Mouse (Mus musculus) MEL (cell line): Measurements from ENCODE around the gene Lbh. TPM values are rescaled to one million over a fixed set of nuclear protein-coding genes. Genes with fewer than 3 reads are reported as not detected.

Experiments
- DNase-seq: peaks from one replicate; pipeline ENCODE4 v3.0.0; 2011; ENCODE audit warnings: low read depth, low spot score
- H3K27ac ChIP-seq: 2 replicates; pipeline ENCODE4 v1.5.1; 2012; ENCODE audit warnings: low read depth, mild to moderate bottlenecking, control low read depth, low read length, moderate library complexity; ENCODE audit not compliant: control insufficient read depth
- H3K27me3 ChIP-seq, 2 experiments: fragments of 150-350 bp in 1 of 2; sonication (generic) in 1 of 2; 2 replicates each; pipeline ENCODE4 v1.6.1; 2012; ENCODE audit warnings: low read length in 2 of 2, mild to moderate bottlenecking in 2 of 2, improper control_type of control experiment in 1 of 2, moderate library complexity in 1 of 2; ENCODE audit not compliant: insufficient read depth in 2 of 2, control insufficient read depth in 1 of 2
- H3K36me3 ChIP-seq, 2 experiments: 2 replicates each; pipeline ENCODE4 v1.6.1; 2012 to 2014; ENCODE audit warnings: low read length in 2 of 2, improper control_type of control experiment in 1 of 2, inconsistent platforms in 1 of 2, mild to moderate bottlenecking in 1 of 2; ENCODE audit not compliant: insufficient read depth in 2 of 2, control insufficient read depth in 1 of 2
- H3K4me1 ChIP-seq, 2 experiments: fragments of 150-350 bp in 1 of 2; sonication (generic) in 1 of 2; 2 replicates each; pipeline ENCODE4 v1.6.1; 2012; ENCODE audit warnings: low read length in 2 of 2, improper control_type of control experiment in 1 of 2, mild to moderate bottlenecking in 1 of 2; ENCODE audit not compliant: insufficient read depth in 2 of 2, control insufficient read depth in 1 of 2
- H3K4me3 ChIP-seq, 2 experiments: fragments of 150-350 bp in 1 of 2; sonication (generic) in 1 of 2; 2 replicates each; pipeline ENCODE4 v1.5.1; 2012; ENCODE audit warnings: low read depth in 2 of 2, low read length in 2 of 2, mild to moderate bottlenecking in 2 of 2, moderate library complexity in 2 of 2, control low read depth in 1 of 2, improper control_type of control experiment in 1 of 2; ENCODE audit not compliant: control insufficient read depth in 1 of 2, insufficient read depth in 1 of 2
- H3K79me2 ChIP-seq: 2 replicates; pipeline ENCODE4 v1.6.1; 2012; ENCODE audit warnings: mild to moderate bottlenecking, low read length, moderate library complexity; ENCODE audit not compliant: control insufficient read depth, poor library complexity, insufficient read depth
- H3K9ac ChIP-seq: 2 replicates; pipeline ENCODE4 v1.6.1; 2012; ENCODE audit warnings: low read depth, mild to moderate bottlenecking, control low read depth, low read length, moderate library complexity; ENCODE audit not compliant: control insufficient read depth, poor library complexity, severe bottlenecking
- H3K9me3 ChIP-seq: fragments of 150-350 bp; sonication (generic); replicated peaks from 2 replicates; pipeline ENCODE4 v1.6.1; 2012; ENCODE audit warnings: mild to moderate bottlenecking, low read length, improper control_type of control experiment, moderate library complexity; ENCODE audit not compliant: insufficient read depth
- BHLHE40 ChIP-seq: IDR thresholded peaks from 2 replicates; pipeline ENCODE4 v1.6.1; 2012; ENCODE audit warnings: low read depth, mild to moderate bottlenecking, inconsistent platforms, low read length, improper control_type of control experiment, borderline replicate concordance
- CHD2 ChIP-seq: IDR thresholded peaks from 2 replicates; pipeline ENCODE4 v1.6.1; 2011; ENCODE audit warnings: low read length, improper control_type of control experiment
- CTCF ChIP-seq, 3 experiments: IDR thresholded peaks in 2 of 3; conservative IDR thresholded peaks in 1 of 3; 2 replicates each; pipeline ENCODE4 v1.5.1; 2011 to 2012; ENCODE audit warnings: low read length in 3 of 3, low read depth in 2 of 3, mild to moderate bottlenecking in 2 of 3, improper control_type of control experiment in 1 of 3, inconsistent platforms in 1 of 3, mixed read lengths in 1 of 3, moderate library complexity in 1 of 3; ENCODE audit not compliant: control insufficient read depth in 1 of 3, insufficient read depth in 1 of 3, poor library complexity in 1 of 3, severe bottlenecking in 1 of 3
- E2F4 ChIP-seq: IDR thresholded peaks from 2 replicates; pipeline ENCODE4 v1.6.1; 2011; ENCODE audit warnings: low read depth, low read length, improper control_type of control experiment, borderline replicate concordance
- EP300 ChIP-seq, 2 experiments: IDR thresholded peaks; 2 replicates each; pipeline ENCODE4 v1.6.1; 2011; ENCODE audit warnings: improper control_type of control experiment in 2 of 2, low read length in 2 of 2, low read depth in 1 of 2, mild to moderate bottlenecking in 1 of 2
- POLR2A ChIP-seq, 2 experiments: IDR thresholded peaks; 2 replicates each; pipeline ENCODE4 v1.6.1; 2011 to 2012; ENCODE audit warnings: low read length in 2 of 2, mild to moderate bottlenecking in 2 of 2, control low read depth in 1 of 2, improper control_type of control experiment in 1 of 2, low read depth in 1 of 2, moderate library complexity in 1 of 2; ENCODE audit not compliant: control insufficient read depth in 1 of 2, insufficient read depth in 1 of 2, poor library complexity in 1 of 2
- POLR2AphosphoS2 ChIP-seq: IDR thresholded peaks from 2 replicates; pipeline ENCODE4 v1.6.1; 2011; ENCODE audit warnings: low read length, improper control_type of control experiment
- POLR2AphosphoS5 ChIP-seq: IDR thresholded peaks from 2 replicates; pipeline ENCODE4 v1.6.1; 2012; ENCODE audit warnings: low read depth, borderline replicate concordance, mild to moderate bottlenecking, inconsistent platforms, low read length, moderate library complexity, mixed read lengths
- RAD21 ChIP-seq: IDR thresholded peaks from 2 replicates; pipeline ENCODE4 v1.6.1; 2011; ENCODE audit warnings: mild to moderate bottlenecking, low read depth, low read length, improper control_type of control experiment
- RCOR1 ChIP-seq: IDR thresholded peaks from 2 replicates; pipeline ENCODE4 v1.6.1; 2012; ENCODE audit warnings: low read depth, mild to moderate bottlenecking, inconsistent platforms, low read length, improper control_type of control experiment
- TCF12 ChIP-seq: IDR thresholded peaks from 2 replicates; pipeline ENCODE4 v1.6.1; 2014; ENCODE audit warnings: low read depth, mild to moderate bottlenecking, inconsistent platforms, low read length, improper control_type of control experiment, moderate library complexity
- USF1 ChIP-seq: IDR thresholded peaks from 2 replicates; pipeline ENCODE4 v1.6.1; 2014; ENCODE audit warnings: low read depth, mild to moderate bottlenecking, inconsistent platforms, low read length, improper control_type of control experiment, moderate library complexity
- ZC3H11A ChIP-seq: IDR thresholded peaks from 2 replicates; pipeline ENCODE4 v1.6.1; 2012; ENCODE audit warnings: low read depth, mild to moderate bottlenecking, inconsistent platforms, low read length, improper control_type of control experiment
- polyA plus RNA-seq, 2 experiments: library from polyadenylated mRNA; stranded (reverse) in 1 of 2; unstranded in 1 of 2; fragments of >175 nt in 1 of 2; fragments of >200 nt in 1 of 2; gene quantifications; 2 replicates each; pipeline versions ENCODE4 v1.2.1 to v1.2.4; 2012; ENCODE audit warnings: low replicate concordance in 2 of 2, low read depth in 1 of 2; ENCODE audit not compliant: insufficient read length in 2 of 2, insufficient read depth in 1 of 2, missing spikeins in 1 of 2
- total RNA-seq: library from RNA; depleted of rRNA; stranded (reverse); fragments of 300-350 nt; gene quantifications from 2 replicates; pipeline ENCODE4 v1.2.3, GENCODE M21; 2012

The Lbh gene
- total and polyA plus RNA-seq, 3 experiments = not detected

DNA sequence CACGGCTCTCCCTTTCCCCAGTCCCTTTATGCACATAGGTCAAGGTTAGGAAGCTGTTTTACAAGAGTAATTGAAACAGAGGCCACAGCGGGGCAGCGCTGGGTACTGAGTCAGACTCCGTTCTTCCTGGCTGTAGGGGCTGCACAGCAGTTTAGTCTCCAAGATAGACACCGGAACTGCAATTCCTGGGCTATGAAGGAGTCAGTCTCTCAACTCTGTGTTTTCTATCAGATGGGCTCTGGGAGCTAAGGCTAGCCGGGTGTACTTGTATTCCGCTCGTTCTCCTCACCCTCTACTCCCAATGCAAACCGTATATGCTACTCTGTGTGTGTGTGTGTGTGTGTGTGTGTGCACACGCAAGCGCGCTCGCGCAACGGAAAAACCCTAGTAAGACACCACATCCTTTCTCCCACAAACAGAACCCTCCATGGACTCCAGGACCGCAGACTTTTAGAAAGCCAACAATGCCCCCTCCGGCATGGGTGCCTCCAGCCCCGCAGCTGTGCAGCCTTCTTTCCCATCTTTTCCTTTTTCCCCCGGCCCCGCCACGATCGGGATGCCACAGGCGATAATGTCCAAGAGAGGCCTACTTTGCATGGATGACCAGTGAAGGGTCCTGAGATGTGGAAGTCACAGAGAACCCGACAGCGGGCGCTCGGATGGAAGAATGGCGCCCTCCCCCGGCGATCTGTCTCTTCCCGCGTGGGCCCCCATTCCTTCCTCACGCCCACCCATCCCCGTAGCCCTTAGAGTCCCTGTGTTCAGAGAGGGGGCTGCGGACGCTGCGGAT is 669 bp upstream of the Lbh start:
- Histone ChIP-seq H3K9me3 (no peaks in the 10 kb centered on the region), H3K27ac (no peak overlapping the region), H3K4me3 (no peak overlapping the region)
- TF ChIP-seq POLR2AphosphoS5 (no peak), POLR2A (IDR thresholded peaks at IDR 0.05; ENCODE audit: control insufficient read depth in 1 of 2, insufficient read depth in 1 of 2, low read depth in 1 of 2, low read length in 2 of 2, poor library complexity in 1 of 2) (no peak), ZC3H11A (no peak), RAD21 (no peak), CHD2 (no peak), EP300 (IDR thresholded peaks at IDR 0.05; ENCODE audit: low read depth in 1 of 2, low read length in 2 of 2) (no peak), TCF12 (no peak)
- TF ChIP-seq, all 39 proteins: peak for 0
- no peak overlapping the region for H3K9ac ChIP-seq
- H3K79me2 ChIP-seq = no peaks in the 10 kb centered on the region
- no peaks in the 10 kb centered on the region for H3K36me3 ChIP-seq
- no peaks in the 10 kb centered on the region for H3K27me3 ChIP-seq
- H3K4me1 ChIP-seq = no peaks in the 10 kb centered on the region
- no peak for DNase-seq

DNA sequence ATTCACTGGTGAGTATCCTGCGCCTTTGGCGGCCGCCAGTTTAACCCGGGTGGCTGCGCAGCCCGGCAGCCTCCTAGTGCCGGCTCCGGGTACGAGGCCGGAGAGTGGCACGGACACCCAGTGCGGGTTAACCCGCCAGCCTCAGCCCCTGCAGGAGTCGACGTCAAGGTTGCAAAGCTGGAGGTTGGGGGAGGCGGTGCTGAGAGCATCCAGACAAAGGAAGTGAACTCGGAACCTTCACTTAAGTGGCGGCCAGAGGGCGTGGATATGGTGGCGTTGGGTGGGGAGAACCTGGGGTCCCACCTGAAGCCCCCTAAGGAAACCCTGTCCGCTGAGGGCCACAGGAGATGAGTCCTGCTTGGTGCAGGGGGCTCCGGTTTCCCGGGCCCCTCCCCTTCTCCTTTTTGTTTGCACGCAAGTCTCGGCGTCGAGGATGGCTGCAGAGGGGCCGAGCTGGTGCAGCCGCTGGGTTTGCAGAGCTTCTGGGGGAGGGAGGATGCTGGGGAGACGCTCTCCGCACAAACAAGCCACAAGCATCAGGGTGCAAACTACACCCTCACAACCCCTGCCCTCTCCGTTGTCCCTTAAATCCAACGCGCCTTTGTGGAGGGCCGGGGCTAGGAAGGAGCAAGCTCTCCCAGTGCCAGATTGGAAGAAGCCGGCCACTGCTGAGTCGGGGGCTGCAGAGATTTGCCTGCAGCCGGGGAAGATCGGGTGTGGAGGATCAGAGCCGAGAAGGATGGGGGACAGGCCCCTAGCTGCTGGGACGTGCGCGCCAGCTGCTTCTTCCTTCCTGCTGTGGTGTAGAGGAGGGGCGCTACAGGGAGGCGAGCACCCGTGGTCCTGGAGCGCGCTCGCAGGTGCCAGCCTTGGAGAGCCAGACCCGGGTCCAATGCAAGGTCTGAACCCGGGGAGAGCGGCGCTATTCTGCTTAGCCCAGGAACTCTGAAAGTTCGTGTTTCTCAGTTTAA is 751 bp downstream of the Lbh start:
- Histone ChIP-seq H3K27ac (no peak overlapping the region), H3K4me1 (no peaks in the 10 kb centered on the region), H3K27me3 (no peaks in the 10 kb centered on the region), H3K9me3 (no peaks in the 10 kb centered on the region), H3K79me2 (no peaks in the 10 kb centered on the region), H3K36me3 (no peaks in the 10 kb centered on the region), H3K9ac (no peak overlapping the region), H3K4me3 (no peak overlapping the region)
- no peak for DNase-seq
- TF ChIP-seq USF1 (no peak), RCOR1 (no peak), POLR2AphosphoS2 (no peak), E2F4 (no peak), CHD2 (no peak), BHLHE40 (no peak), POLR2A (IDR thresholded peaks at IDR 0.05; ENCODE audit: control insufficient read depth in 1 of 2, insufficient read depth in 1 of 2, low read depth in 1 of 2, low read length in 2 of 2, poor library complexity in 1 of 2) (no peak), CTCF (IDR thresholded peaks at IDR 0.05 in 2 of 3, conservative IDR thresholded peaks at IDR 0.05 in 1 of 3; ENCODE audit: control insufficient read depth in 1 of 3, insufficient read depth in 1 of 3, low read depth in 2 of 3, low read length in 3 of 3, poor library complexity in 1 of 3, severe bottlenecking in 1 of 3) (no peak)
